24 mouse cellular contexts compared by ENCODE assay signal in genomic region chr1:75570403-75570802, GRCm38 (mm10). TPM values are rescaled to one million over a fixed set of nuclear protein-coding genes. Genes with fewer than 3 reads are reported as not detected.
DNase-seq lines count a peak whose midpoint lies in the region; ATAC-seq and TF ChIP-seq lines count a peak whose summit lies in the region.
"Had no signal": no experiment of that assay in that cellular context is flagged by ENCODE, and none has a peak within 500 bp of the region (broad histone marks: within the 10 kb centered on the region; RNA-seq: fewer than 3 reads in every experiment).

No protein-coding gene starts in this region.

- H3K27ac ChIP-seq in cerebellum, adult 2 months (ENCODE audit: insufficient read depth, low read length) = no peak overlapping the region
- peak overlapping the region; percentile 81 for H3K27ac ChIP-seq in heart, embryonic 10.5 days
- H3K27ac ChIP-seq in heart, embryonic 15.5 days = peak overlapping the region; percentile 82
- H3K27ac ChIP-seq: embryonic facial prominence, embryonic 15.5 days; forebrain, embryonic 10.5 days; gastrocnemius, adult 2 months; hindbrain, embryonic 15.5 days had no signal

- H3K4me1 ChIP-seq in cerebellum, adult 2 months (ENCODE audit: control insufficient read depth, insufficient read depth, low read length) = peaks cover 16% of the 10 kb centered on the region; the same call in 1 of the 2 replicates
- H3K4me1 ChIP-seq in heart, embryonic 10.5 days = peaks cover 28% of the 10 kb centered on the region
- peaks cover 30% of the 10 kb centered on the region for H3K4me1 ChIP-seq in heart, embryonic 15.5 days (replicated peaks)
- H3K4me1 ChIP-seq: embryonic facial prominence, embryonic 15.5 days; forebrain, embryonic 10.5 days had no signal

- H3K36me3 ChIP-seq in heart, embryonic 10.5 days = no peaks in the 10 kb centered on the region
- no peaks in the 10 kb centered on the region for H3K36me3 ChIP-seq in heart, embryonic 15.5 days
- H3K36me3 ChIP-seq: embryonic facial prominence, embryonic 15.5 days; forebrain, embryonic 10.5 days; G1E; hindbrain, embryonic 15.5 days had no signal

- no peak overlapping the region for H3K4me3 ChIP-seq in cerebellum, adult 2 months (replicated peaks; ENCODE audit: insufficient read depth, low read depth, low read length)
- H3K4me3 ChIP-seq in heart, embryonic 10.5 days = no peak overlapping the region
- no peak overlapping the region for H3K4me3 ChIP-seq in heart, embryonic 15.5 days
- H3K4me3 ChIP-seq: embryonic facial prominence, embryonic 15.5 days; erythroblast, embryonic 14.5 days; forebrain, embryonic 10.5 days; gastrocnemius, adult 2 months; hindbrain, embryonic 15.5 days had no signal

- 76% methylated on average over 6 of the region's 6 CpGs for WGBS in cerebellum, adult 2 months
- 52% methylated on average over 6 of the region's 6 CpGs for WGBS in heart, embryonic 10.5 days
- 42% methylated on average over 6 of the region's 6 CpGs for WGBS in heart, embryonic 15.5 days

- peak; percentile 16 for DNase-seq in cerebellum, adult 9-11 months
- no peak for DNase-seq in cerebellum, adult 2 months
- no peak for DNase-seq in heart, embryonic 10.5 days (ENCODE audit: low spot score)
- no peak for DNase-seq in heart, postnatal 36 days
- DNase-seq in heart, postnatal 4 days = peak; percentile 52
- DNase-seq: adrenal gland, adult 8-10 months; adrenal gland, postnatal 36 days; B cell, adult 2 months; cerebellum, adult 8-10 months; cerebellum, postnatal 25 days; gastrocnemius, adult 2 months; gastrocnemius, postnatal 25 days; kidney, adult 2 months had no signal

- H3K27me3 ChIP-seq in cerebellum, adult 2 months (ENCODE audit: control insufficient read depth, insufficient read depth, low read length) = no peaks in the 10 kb centered on the region
- H3K27me3 ChIP-seq in heart, embryonic 10.5 days (ENCODE audit: insufficient read depth, poor library complexity, severe bottlenecking) = no peaks in the 10 kb centered on the region
- no peaks in the 10 kb centered on the region for H3K27me3 ChIP-seq in heart, embryonic 15.5 days
- H3K27me3 ChIP-seq: embryonic facial prominence, embryonic 15.5 days; hindbrain, embryonic 15.5 days had no signal

- H3K9me3 ChIP-seq in heart, embryonic 10.5 days = no peaks in the 10 kb centered on the region
- no peaks in the 10 kb centered on the region for H3K9me3 ChIP-seq in heart, embryonic 15.5 days (replicated peaks)
- H3K9me3 ChIP-seq: embryonic facial prominence, embryonic 15.5 days; forebrain, embryonic 10.5 days; G1E; hindbrain, embryonic 15.5 days had no signal

- no peak; the same call in 1 of the 2 replicates for ATAC-seq in heart, embryonic 15.5 days (replicated peaks; ENCODE audit: insufficient number of reproducible peaks, insufficient read depth, low FRiP score, low read depth)
- no peak for ATAC-seq in monocyte, adult 5-6 weeks (replicated peaks; ENCODE audit: insufficient number of reproducible peaks, low FRiP score, low TSS enrichment, poor library complexity, severe bottlenecking)
- ATAC-seq: CD4-positive, CD25-positive, alpha-beta regulatory T cell, adult 4 months; forebrain, embryonic 14.5 days; intestine, embryonic 16.5 days had no signal

- TF ChIP-seq POLR2A in cerebellum, adult 2 months (IDR thresholded peaks at IDR 0.05; ENCODE audit: borderline replicate concordance, insufficient read depth, low read length) = no peak

- H3K9ac ChIP-seq in heart, embryonic 15.5 days = no peak overlapping the region
- H3K9ac ChIP-seq: embryonic facial prominence, embryonic 15.5 days; hindbrain, embryonic 15.5 days had no signal

- TF ChIP-seq CTCF in cerebellum, adult 2 months (IDR thresholded peaks at IDR 0.05; ENCODE audit: borderline replicate concordance, insufficient read depth, low read depth, low read length) = no peak

- intact Hi-C loops in heart, postnatal 36 days (cut with DNase I) = no loop called here

- H3K4me2 ChIP-seq in heart, embryonic 15.5 days = no peak overlapping the region
- H3K4me2 ChIP-seq: embryonic facial prominence, embryonic 15.5 days; hindbrain, embryonic 15.5 days had no signal

RNA-seq across cellular contexts. Expression of gene Slc4a3, which starts 24.3 kb away (rescaled TPM):
- polyA plus RNA-seq in cerebellum, adult 2 months (2012; rRNA removed) = 99.5 and 99.6 TPM in 2 replicates
- 20.0 and 29.8 TPM in 2 replicates for polyA plus RNA-seq in heart, embryonic 10.5 days (2016; fragmentation: Nextera tagmentation; extraction: Ambion mirVana)
- total RNA-seq in heart, postnatal 36 days (2021) = 100 to 1,000 TPM; 233 to 249 TPM
- polyA plus RNA-seq in heart, embryonic 15.5 days (2015; fragmentation: Nextera tagmentation; extraction: Ambion mirVana) = 28.9 and 33.4 TPM in 2 replicates
- total RNA-seq in heart, postnatal 4 days (2021) = 100 to 1,000 TPM; 121 to 125 TPM
- total RNA-seq in monocyte, adult 5-6 weeks (2017) = 0.21 TPM in 1 of 3 replicates, not detected in the others
- total RNA-seq: granulocyte monocyte progenitor cell, adult 5-6 weeks had no signal
- polyA plus RNA-seq: CD4-positive, CD25-positive, alpha-beta regulatory T cell, adult 4 months; erythroblast, embryonic 14.5 days; G1E had no signal

RNA-seq across cellular contexts. Expression of gene Stk11ip, which starts 49.1 kb away (rescaled TPM):
- 29.3 and 29.8 TPM in 2 replicates for polyA plus RNA-seq in cerebellum, adult 2 months (2012; rRNA removed)
- polyA plus RNA-seq in heart, embryonic 10.5 days (2016; fragmentation: Nextera tagmentation; extraction: Ambion mirVana) = 20.2 and 22.3 TPM in 2 replicates
- total RNA-seq in heart, postnatal 36 days (2021) = 10 to 100 TPM in 1 of 2 experiments, 1 to 10 TPM in 1; 9.2 to 14.1 TPM
- polyA plus RNA-seq in heart, embryonic 15.5 days (2015; fragmentation: Nextera tagmentation; extraction: Ambion mirVana) = 10.4 and 15.8 TPM in 2 replicates
- 10 to 100 TPM; 15.7 to 16.7 TPM for total RNA-seq in heart, postnatal 4 days (2021)
- total RNA-seq in monocyte, adult 5-6 weeks (2017) = 19.2 to 30.0 TPM (median 26.6 TPM) in 3 replicates

Comparison
In these comparisons a context has a peak if more than half of its experiments do, and no peak if none do; other contexts are left out.
1. DNase-seq: peak in cerebellum, adult 9-11 months (single experiment) and heart, postnatal 4 days (single experiment); none in cerebellum, adult 2 months (0 of 2), heart, embryonic 10.5 days (single experiment) and heart, postnatal 36 days (0 of 2).
2. RNA of gene Slc4a3, which starts 24.3 kb away (total RNA-seq): 233 to 249 TPM in heart, postnatal 36 days and 121 to 125 TPM in heart, postnatal 4 days; 0.21 TPM in monocyte, adult 5-6 weeks; every median in the first group is over 100 times any median in the second.